ENCODE assay signal across 16 mouse cellular contexts in genomic region chr5:134310201-134310600, GRCm38 (mm10).
"Had no signal": no experiment of that assay in that cellular context is flagged by ENCODE, and none has a peak within 500 bp of the region (broad histone marks: within the 10 kb centered on the region; RNA-seq: fewer than 3 reads in every experiment).

No protein-coding gene starts in this region.

- H3K27me3 ChIP-seq: liver, embryonic 13.5 days; midbrain, embryonic 12.5 days; midbrain, embryonic 15.5 days; neural tube, embryonic 13.5 days; stomach, embryonic 15.5 days had no signal

- H3K9me3 ChIP-seq: liver, embryonic 13.5 days; midbrain, embryonic 12.5 days; midbrain, embryonic 15.5 days; neural tube, embryonic 13.5 days; stomach, embryonic 15.5 days had no signal

- H3K4me3 ChIP-seq: left cerebral cortex, adult 2 months; liver, embryonic 13.5 days; midbrain, embryonic 12.5 days; midbrain, embryonic 15.5 days; neural tube, embryonic 13.5 days; stomach, embryonic 15.5 days had no signal

- ATAC-seq: midbrain, embryonic 15.5 days had no signal

- H3K9ac ChIP-seq: liver, embryonic 13.5 days; midbrain, embryonic 12.5 days; midbrain, embryonic 15.5 days; neural tube, embryonic 13.5 days; stomach, embryonic 15.5 days had no signal

- DNase-seq: kidney, adult 9 months; kidney, postnatal 14 days; kidney, postnatal 4 days; layer of hippocampus, adult 9-11 months; layer of hippocampus, postnatal 36 days; liver, embryonic 13.5 days; lung, adult 2 months; retina, postnatal 1 day; right cerebral cortex, postnatal 25 days; spleen, adult 18-20 months; thymus, postnatal 25 days had no signal

- H3K27ac ChIP-seq: left cerebral cortex, adult 2 months; liver, embryonic 13.5 days; midbrain, embryonic 12.5 days; midbrain, embryonic 15.5 days; neural tube, embryonic 13.5 days; stomach, embryonic 15.5 days had no signal

- H3K4me2 ChIP-seq: liver, embryonic 13.5 days; midbrain, embryonic 12.5 days; midbrain, embryonic 15.5 days; neural tube, embryonic 13.5 days; stomach, embryonic 15.5 days had no signal
